Mouse (Mus musculus): ENCODE measurements at regions not wholly inside any gene's neighbourhood (a gene's known extent, or its start where the extent isn't known, plus 50 kb on each side); places are given as distances from the start of the nearest gene placed in this dataset.

GRCm38 (mm10) chr11:64776691-64777090 is 202.1 kb upstream of the Elac2 start:
- peak in 1 of 2 experiments; percentile 7 for DNase-seq (ENCODE audit: low spot score in 2 of 2)

GRCm38 (mm10) chr11:64800246-64801121 is 178.4 kb upstream of the Elac2 start:
- no peak for DNase-seq (ENCODE audit: low spot score in 2 of 2)

GRCm38 (mm10) chr11:64801351-64801750 is 177.5 kb upstream of the Elac2 start:
- no peak for DNase-seq (ENCODE audit: low spot score in 2 of 2)

DNA sequence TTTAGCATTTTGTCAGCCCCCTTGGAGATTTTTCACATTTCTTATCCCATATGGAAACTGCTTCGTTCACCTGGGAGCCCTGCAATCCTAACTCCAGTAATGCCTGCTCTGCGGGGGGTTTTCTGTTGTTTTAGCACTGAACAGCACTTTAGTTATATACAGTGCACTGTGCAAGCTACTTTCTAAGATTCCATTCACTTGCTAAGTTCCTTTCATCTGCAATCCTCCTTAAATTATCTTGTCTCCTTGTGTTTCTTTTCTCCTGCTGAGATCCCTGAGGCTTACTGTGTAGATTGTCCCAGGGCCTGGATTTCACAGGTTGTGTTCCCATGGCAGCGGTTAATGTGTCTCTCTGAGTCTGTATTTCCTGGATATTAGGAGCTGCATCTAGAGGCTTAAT is 173.3 kb upstream of the Elac2 start:
- DNase-seq (ENCODE audit: low spot score in 2 of 2) = no peak

GRCm38 (mm10) chr11:64812408-64812807 is 166.4 kb upstream of the Elac2 start:
- no peak for DNase-seq (ENCODE audit: low spot score in 2 of 2)

- DNase-seq (ENCODE audit: low spot score in 2 of 2) = no peak
Measured at GRCm38 (mm10) chr11:64829429-64829828, 149.4 kb upstream of the Elac2 start.

DNA sequence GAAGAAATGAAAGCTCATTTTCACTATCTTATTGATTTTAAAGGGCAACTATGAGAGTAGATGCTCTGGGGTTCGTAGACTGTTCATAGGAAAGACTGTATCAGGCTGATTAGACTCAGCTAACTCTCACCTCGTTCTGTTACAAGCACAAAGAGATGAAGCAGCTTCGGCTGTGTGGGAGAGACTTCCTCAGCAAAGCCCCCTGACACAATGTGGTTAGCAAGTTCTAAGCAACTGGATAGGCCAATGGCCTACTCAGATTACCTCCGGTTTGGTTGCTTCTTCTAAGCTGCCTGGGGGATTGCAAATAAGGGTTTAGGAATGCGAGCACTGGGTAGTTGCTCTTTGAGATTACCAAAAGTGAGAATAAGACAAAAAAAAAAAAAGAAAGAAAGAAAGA is 146.4 kb upstream of the Elac2 start:
- DNase-seq (ENCODE audit: low spot score in 2 of 2) = no peak

- DNase-seq (ENCODE audit: low spot score in 2 of 2) = no peak
Measured at GRCm38 (mm10) chr11:64833786-64834185, 145.1 kb upstream of the Elac2 start.

GRCm38 (mm10) chr11:64836771-64837170 is 142.1 kb upstream of the Elac2 start:
- no peak for DNase-seq (ENCODE audit: low spot score in 2 of 2)

DNA sequence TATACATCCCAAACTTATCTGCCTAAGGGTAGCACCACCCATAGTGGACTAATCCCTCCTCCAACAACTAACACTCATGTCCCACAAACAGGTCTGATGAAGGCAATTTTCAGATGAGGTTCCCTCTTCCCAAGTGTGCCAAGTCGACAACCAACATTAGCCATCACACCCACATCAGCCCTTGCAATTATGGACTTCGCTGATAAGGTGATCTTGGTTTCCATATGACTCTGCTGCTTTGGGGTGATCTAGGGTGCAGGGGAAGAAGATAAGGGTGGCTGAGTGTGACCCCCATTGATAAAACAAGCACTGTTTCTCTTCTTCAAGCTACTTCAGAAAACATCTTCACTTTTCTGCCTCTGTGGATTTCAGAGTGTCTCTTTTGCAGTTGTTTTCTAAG is 137.7 kb upstream of the Elac2 start:
- no peak for DNase-seq (ENCODE audit: low spot score in 2 of 2)

DNA sequence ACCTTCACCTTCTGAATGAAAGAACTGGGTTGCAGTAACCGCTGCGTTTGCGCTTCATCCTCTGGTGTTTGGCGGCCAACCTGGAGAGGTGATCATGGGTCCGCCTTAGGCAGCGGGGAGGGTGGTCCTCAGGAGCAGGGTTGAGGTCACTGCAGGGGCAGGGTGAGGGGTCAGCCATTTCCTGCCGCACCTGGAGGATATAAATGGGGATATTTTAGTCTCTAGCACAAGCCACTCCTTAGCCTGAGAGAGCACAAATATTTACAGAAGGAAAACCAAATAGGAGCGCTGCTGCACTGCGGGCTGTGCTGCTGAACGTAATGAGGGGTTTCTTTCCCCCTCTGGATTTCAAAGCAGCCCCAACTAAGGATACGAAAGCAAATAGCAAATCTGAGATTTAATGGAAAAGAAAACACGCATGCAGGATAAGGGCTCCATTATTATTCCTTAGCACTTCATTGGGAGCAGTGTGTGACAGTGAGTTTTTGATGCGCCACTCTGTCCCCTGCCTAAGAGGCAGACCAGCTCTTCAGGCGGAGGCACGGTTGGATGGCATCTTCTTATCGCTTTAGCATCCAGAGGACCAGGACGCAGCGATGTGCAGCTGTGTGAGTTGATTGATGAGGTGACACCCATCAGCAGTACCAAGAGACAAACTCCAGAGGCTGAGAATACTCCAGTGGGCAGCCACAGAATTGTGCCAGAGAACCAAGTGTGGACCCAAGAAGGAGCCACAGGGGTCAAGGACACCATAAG is 135.9 kb upstream of the Elac2 start:
- DNase-seq (ENCODE audit: low spot score in 2 of 2) = no peak

DNA sequence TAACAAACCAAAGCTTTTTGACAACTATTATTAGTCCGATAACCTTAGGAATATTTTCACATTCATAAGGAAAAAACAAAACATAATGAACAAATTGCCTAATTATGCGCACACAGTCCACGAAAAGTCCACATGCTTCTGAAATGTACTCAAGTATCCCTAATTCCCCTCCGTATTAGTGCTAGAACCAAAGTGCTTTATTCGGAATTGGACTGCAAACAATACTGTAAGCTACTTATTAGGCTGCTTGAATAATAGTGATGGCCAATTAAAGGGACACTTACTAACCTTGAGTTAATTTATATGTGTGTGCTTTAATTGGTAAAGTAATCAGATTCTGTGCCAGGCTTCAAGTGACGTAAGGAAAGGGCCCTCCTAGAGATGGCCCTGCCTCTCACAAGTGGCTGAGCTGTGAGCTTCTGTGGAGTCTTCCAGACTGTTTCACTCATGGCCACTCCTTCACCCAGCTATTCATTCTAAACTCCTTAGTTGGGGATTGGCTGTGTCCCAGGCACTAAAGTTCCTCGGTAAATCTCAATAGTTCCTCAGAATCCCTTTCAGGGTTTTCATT is 132.2 kb upstream of the Elac2 start:
- DNase-seq (ENCODE audit: low spot score in 2 of 2) = no peak

GRCm38 (mm10) chr11:64859636-64860035 is 119.2 kb upstream of the Elac2 start:
- no peak for DNase-seq (ENCODE audit: low spot score in 2 of 2)

- DNase-seq (ENCODE audit: low spot score in 2 of 2) = no peak
Measured at GRCm38 (mm10) chr11:64880674-64881073, 98.2 kb upstream of the Elac2 start.

DNA sequence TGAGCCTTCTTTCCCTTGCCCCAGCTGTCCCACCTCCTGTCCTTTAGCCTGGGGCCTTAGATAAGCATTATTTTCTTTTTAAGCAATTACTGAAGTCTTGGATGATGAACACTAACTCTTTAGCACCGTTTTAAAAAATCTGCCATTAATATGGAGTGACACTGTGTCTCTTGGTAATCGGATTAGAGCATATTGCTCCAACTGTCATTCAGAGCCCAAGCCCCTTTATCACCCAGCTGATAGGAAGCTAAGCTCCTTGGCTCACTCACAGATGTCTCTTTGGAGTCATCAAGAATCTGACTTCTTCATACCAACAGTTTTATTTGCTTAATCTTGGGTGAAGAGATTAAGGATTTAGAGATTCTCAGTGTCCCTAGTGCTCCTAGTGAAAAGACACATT is 94.3 kb upstream of the Elac2 start:
- DNase-seq (ENCODE audit: low spot score in 2 of 2) = no peak

- DNase-seq (ENCODE audit: low spot score in 2 of 2) = no peak
Measured at GRCm38 (mm10) chr11:64889335-64890020, 89.4 kb upstream of the Elac2 start.

DNA sequence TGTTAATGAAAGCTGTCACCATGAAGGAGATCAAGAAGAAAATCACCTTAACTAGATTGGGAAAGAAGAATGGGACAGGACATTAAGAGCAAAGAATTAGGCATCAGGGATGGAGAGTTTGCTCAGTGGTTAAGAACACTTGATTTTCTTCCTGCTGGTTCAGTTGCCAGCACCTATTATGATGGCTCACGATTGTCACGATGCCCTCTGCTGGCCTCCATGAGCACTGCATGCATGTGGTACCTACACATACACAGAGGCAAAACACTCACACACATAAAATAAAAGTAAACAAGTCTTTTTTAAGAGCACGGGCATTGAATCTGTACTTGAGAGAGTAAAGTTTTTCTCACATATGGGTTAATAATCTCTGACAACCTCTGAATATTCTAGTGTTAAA is 88.1 kb upstream of the Elac2 start:
- no peak for DNase-seq (ENCODE audit: low spot score in 2 of 2)

GRCm38 (mm10) chr11:64895804-64896466 is 82.9 kb upstream of the Elac2 start:
- DNase-seq (ENCODE audit: low spot score in 2 of 2) = no peak

DNA sequence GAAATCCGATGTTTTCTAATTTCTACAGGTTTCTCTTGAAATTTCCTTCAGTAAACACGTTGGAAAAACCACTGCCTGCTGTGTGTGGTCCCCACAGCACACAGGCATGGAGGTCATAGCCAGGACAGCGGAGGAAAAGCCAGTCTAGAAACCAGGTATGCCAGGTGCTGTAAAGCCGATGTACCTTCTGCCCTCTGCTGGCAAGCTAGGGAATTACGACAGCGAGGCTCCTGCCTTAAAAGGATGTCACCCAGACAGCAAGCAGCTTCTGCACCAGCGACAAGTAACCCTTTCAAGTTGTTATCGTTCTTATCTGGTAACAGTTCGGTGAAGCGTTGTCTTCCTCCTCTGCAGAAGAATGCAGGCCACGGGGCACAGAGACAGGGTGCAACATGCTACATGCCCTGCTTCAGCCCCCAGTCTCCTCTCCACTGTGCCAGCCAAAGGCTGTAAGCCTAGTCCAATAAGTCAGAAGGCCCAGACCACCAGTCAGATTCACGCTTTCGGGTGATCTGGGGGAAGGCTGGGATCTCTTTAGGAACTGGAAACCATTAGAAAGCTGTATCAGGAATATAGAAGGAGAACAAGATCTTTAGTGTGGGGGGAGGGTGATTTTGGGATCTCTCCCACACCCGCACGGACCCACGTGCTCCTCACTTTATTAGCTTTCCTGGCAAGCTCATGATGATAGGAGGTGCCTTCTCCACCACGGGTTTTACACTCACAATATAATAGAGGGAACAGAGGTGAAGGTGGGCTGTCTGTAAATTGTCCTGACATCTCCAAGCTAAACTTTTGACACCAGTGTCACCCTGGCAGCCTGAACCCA is 79.9 kb upstream of the Elac2 start:
- peak; percentile 73 to 81 for DNase-seq (ENCODE audit: low spot score in 2 of 2)

DNA sequence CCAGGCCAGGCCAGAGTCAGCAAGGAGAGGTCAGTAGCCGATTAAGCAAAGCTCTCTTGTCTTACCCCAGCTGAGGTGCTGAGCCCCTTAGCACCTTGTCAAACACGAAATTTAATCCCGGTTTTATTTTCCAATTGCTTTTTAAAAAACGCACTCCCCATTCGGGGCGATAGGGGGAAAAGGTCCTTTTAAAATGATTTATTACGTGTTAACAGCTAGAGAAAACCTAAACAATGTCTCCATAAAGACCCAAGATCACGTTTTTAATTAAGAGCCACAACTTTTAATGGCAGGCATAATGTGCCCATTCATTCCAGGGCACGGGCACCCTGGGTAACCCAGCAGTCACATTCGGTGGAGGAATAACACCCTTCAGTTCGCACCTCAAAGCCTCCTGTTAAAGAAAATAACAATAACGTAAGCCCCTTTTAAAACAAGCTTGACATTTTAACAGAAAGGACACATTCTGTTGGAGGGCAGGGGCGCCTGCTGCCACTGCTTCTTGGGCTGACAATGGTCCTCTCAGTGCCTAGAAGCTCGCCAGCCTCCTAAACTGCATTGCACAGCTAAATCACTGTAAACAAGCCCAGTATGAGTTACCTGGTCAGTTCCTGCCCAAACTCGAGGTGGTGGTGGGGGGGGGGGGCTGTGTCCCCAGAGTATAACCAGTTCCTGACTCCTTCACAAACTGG is 79.1 kb upstream of the Elac2 start:
- DNase-seq (ENCODE audit: low spot score in 2 of 2) = no peak

Measured in frontal cortex, postnatal 25 days (tissue).